Mouse (Mus musculus): ENCODE measurements around the gene Map7d3.
A peak's percentile ranks its signal among the peaks of the same experiment; 100 is the strongest.

Map7d3 gene

DNA sequence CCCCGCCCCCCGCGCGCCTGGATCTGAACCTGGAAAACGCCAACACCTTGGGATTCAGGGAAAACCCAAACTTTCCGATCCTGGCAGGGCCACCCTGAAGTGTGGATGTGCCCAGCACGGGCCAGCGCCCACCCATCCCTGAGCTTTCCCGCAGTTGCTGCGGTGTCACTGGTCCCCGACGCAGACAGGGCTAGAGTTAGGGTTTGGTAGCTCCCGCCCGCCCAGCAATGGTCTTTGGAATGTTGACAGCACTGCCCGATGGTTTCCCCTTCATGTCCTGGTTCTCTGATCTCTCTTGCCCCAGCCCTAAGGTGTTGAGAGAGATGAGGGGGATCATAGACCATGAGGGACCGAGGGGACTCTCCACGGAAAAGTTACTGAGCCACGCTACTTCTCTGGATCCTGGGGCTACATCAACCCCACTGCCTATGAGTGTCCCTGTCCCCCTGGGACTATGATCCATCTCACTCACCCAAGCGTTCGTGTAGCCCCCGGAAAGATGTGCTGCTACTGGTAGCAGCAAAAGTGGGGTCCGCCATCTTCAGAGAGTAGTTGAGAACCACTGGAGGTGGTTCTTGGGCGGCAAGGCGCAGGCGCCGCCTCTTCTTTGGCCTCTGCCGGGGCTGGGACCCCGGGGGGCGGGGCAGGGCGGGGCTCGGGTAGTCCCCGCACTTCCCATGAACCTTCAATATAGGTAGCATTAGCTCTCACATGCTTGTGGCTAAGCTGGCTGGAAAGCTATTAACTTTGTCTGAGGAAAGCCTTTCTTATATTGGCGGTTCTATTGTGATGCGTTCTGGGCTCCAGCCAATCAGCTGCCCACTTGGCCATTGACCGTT, at the start of gene Map7d3:
Gene Map7d3, minus strand, starts transcription at position 562 of the 839 bp plus-strand sequence.
- DNase-seq, result no peak

DNA sequence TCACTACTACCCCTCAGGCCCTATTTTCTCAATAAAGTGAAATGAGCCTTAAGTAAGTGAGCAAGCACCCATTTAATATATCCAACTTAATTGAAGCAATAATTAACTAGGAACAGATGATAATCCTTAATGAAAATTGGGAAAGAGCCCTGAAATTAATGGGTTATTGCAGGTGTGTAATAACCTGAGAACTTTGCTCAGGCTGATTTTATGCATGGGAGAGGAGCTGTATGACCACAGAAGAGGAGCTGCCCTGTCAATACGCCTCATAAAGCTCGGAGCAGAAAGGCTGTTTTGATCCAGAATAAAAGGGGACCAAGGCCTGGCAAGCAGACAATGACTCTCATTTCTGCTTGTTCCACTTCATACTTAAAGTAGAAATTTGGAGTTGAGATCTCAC, 47.7 kb upstream of the Map7d3 start, which contains the start of gene Adgrg4:
Gene Adgrg4, plus strand, starts transcription at position 301 of the 400 bp plus-strand sequence.
- DNase-seq, result no peak

DNA sequence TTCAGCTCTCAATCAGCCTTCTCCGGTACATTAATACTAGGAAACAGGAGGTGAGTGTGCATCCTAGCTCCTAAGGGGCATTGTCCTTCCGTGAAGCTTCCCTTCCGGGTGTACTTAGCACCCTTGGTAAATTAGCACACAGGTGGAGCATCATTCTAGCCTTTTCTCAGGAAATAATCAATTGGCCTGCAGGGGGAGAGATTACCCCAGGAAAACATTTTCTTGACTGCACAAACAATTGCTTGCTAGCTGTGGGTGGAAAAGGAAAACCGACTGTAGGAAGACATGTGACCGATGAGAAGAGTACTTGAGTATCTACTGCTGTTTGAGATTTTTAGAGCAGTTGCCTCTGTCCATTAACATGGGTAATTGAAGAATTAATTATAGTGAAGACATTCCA, 19.1 kb upstream of the Map7d3 start:
- peak in 1 of 2 experiments; percentile 3 for DNase-seq

DNA sequence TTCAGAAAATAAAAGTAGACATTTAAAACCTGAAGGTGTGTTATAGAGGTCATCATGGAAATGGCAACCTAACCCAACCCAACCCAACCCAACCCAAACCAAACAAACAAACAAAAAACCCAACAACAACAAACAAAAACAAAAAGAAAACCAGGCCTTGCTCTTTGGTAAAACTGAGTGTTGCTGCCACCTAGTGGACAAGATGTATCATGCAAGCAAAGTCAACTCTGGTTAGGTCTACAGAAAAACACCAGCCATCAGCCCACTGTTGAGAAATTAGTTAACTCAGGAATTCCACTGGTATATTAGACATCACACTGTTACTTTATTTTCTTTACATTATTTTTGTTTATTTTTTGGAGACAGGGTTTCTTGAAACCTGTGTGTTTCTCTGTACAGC, 17.2 kb upstream of the Map7d3 start:
- peak; percentile 4 to 5 for DNase-seq

DNA sequence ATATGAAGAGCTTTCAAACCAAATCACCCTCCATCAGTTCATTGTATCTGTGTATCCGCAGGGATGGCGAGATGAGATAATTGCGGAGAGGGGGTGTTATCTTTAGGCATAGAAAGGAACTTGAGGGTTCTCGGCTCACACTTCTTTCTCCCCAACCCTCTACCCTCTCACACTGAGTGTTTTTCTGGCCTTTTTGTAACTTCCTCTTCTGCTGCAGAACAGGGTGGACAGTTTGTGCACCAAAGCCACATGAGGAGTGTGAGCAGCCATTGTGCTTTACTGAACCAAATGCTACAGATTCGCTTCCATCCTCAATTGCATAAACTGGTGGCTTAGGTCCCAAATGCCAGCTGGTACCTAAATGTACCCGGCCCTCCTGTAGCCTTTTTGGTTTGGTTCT, 13.7 kb upstream of the Map7d3 start:
- DNase-seq, result no peak

DNA sequence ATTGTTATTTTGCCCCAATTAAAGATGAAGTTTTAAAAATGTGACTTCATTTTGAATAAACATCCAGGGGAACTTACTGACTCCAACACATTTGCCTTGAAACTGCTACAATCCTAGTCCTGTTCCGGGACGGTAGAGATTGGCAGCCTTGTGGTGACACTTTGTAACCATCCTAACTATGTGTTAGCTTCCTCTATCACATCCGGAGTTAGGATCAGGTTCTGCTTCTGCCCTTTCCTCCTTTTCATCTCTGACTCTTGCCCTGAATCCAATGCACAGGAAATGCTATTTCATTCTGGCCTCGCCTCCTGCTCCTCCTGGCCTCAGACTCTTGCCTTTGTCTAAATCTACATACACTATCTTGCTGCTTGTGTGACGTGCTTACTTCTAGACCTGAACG, 5.4 kb upstream of the Map7d3 start:
- no peak for DNase-seq

DNA sequence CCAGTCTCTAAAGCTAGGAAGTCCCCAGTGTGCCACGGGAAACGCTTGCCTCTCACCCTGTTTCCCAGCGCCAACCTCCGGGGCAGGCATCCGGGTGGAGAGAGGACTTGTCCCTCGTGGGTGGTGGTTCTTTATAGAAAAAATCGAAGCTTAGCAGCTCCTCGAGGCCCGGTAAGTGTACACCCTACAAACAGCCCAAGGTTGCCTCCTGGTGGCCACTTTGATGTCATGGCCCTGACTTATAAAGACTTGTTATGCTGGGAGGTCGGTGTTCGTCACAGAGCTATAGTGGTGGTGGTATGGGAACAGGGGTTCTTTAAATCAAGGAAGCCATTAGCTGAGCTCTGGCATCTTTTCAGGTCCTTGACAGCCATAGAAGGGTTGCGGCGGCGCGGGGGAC, 30.9 kb downstream of the Map7d3 start:
- DNase-seq, result peak; percentile 23 to 52

DNA sequence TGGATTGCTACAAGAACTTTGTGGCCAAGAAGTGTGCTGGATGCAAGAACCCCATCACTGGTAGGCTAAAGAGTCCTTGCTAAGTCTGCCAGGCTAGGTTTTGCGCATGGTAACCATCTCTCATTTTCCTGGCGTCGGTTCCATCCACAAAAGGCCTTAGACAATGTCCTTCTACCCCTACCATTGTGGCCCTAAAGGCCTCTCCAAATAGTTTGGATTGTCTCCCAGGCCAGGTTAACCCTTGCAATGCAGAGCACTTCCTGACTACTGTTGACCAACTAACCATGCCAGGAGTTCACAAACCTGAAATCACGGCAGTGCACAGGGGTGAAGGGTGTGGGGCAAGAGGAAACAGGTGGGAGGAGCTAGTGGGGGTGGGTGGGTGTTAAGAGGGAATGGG, 31.5 kb downstream of the Map7d3 start:
- DNase-seq, result no peak

DNA sequence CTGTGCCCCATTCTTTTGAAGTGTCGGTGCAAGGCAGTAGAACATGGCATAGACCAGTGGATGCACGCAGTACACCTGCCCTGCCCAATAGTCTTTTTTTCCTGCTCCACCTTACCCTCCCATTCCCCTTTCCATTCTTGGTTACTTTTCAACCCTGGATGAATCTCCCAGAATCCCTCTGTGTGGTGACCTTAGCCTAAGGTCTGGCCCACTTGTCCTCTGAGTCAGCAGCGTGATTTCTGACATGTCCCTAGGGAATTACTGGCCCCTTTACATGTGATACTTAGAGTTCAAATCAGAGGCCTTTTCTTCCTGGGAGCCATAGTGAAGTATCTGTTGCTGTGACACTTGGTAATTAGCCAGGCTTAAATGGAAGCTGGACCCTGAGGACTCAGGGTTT, 34.6 kb downstream of the Map7d3 start:
- DNase-seq, result peak; percentile 18 to 19

DNA sequence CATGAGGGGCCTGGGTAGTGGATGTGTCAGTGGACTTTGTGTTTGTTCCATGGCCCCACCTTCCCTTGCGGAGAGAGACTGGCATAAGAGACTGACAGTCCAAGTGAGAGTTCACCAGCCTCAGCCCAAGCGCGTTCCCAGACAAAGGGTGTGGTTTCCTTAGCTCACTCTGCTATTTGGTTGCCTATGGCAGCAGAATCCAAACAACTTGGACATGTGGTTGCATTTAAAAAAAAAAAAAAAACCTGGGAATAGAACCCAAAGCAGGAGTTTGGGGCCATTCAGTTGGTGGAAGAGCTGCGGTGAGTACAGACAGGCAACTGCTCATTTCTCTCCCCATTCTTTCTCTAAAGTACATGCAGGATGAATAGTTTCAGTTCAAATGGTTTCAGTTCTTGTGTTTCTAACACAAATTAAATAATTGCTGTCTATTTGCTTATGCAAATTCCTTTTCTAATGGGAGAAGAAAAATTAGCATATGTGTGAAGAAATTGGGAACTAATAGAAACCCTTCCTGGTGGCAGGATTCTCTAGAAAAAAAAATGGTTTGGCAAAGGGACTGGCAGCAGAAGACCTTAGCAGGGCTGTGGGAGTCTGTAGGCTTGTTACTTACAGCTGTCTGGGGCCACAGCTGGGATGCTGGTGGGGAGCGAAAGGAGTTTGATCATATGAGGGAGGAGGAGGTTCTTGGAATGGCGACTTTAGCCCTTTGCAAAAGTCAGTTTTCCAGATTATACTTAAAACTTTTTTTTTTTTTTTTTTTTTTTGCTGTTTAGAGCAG, 35.7 kb downstream of the Map7d3 start:
- peak in 1 of 2 experiments; percentile 42 for DNase-seq

DNA sequence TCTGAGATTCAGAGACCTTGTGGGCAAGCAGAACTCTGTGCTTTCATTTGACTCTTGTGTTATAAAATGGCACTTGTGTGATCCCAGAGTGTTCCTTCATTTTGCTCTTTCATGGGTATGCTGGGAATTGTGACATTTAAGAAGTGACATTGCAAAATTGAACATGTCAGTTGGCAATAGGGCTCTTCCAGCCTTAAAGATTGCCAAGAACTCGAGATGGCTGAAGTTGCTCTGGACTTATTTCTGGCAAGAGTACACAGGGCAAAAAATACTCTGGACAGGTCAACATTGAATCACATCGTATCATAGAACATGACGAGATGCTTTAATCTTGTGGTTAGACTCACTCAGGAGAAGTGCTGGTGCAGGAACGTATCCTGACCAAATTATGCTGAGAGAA, 48.8 kb downstream of the Map7d3 start:
- no peak for DNase-seq

DNA sequence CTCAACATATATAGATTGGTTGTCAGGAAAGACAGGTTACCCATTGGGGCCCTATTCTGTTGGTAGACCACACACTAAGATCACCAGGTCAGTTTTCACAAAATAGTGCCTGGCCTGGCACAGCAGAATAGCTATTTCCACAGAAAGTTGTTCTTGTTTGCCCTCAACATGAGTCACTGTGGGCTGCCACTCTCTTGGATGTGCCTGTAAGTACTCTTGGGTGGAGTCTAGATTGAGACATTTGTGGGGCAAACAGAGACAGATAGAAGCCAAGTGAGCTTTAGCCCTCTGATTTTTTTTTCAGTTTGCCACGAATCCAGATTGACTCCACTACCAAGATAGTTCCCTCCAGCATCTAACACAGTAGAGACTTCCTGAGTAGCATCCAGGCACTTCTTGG, 50.4 kb downstream of the Map7d3 start:
- DNase-seq, result no peak

DNA sequence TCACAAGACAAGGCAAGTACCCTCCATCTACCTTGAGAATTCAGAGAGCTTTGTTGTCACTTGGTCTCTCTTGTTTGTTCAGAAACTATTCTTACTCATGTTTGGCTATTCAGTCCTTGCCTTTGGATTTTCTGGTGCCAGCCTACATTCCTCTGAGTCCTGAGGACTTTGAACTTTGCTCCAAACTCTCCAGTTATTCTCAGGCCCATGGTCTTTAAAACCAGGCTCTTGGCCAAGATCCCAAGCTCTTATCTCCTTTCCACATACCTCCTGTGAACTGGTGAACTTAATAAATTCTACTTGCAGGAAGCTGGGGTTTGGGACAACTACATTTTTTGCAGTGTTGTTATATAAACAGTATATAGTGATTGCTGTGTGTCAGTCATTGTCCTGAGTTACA, 52.3 kb downstream of the Map7d3 start:
- DNase-seq, result peak; percentile 50 to 74

DNA sequence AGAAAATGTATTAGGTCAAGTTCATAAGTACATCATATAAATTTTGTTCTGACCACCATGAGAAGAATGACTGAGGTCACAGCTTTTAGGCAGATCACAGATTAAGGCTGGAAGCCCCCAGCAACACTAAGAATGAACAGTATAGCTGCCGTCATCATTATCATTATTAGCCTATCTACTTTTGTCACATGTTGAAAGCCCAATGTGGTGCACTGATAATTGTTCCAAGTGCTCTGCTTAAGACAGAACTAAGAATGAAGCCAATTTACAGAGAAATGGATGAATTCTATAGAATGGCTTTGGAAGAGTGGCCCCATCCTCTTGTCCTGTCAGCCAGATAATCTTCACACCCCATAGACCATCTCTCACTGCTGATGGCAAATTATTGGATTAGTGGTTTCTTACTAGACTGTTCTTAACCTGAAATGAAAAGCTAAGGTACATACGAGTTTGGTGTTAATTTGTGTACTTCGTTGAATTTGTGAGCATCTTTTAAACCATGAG, 61.8 kb downstream of the Map7d3 start:
- no peak for DNase-seq

DNA sequence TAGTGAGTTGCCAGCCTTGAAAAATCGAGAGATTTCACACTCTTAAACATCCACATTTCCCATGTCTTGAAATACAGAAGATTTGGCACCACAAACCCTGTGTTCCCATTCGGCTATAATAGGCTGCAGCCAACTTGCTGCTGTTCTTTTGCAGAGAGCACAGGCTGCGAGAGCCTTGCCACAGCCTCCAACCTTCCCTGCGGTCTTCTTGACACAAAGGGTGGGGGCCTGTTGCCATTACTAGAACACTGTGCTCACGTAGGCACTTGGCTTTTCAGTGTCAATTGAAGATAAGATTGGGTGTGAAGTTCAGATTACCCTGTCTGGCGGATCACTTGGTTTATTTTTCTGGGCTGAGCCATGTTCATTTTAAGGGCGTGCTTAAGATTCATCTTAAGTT, 65.8 kb downstream of the Map7d3 start:
- no peak for DNase-seq

DNA sequence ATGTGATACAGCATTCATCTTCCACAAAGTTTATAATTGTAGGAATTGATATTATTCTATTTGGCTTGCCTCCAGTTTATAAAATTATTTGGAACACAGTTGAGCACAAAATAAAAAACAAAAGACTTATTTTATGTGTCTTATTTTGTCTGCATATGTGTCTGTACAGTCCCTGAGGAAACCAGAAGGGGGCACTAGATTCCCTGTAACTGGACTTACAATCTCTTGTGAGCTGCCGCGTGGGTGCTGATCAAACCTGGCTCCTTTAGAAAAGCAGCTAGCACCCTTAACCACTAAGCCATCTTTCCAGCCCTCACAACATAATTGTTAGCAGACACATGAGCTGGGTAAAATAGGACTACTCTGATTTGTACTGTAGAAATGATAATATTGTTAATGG, 66.5 kb downstream of the Map7d3 start:
- DNase-seq, result peak; percentile 24 to 49

DNA sequence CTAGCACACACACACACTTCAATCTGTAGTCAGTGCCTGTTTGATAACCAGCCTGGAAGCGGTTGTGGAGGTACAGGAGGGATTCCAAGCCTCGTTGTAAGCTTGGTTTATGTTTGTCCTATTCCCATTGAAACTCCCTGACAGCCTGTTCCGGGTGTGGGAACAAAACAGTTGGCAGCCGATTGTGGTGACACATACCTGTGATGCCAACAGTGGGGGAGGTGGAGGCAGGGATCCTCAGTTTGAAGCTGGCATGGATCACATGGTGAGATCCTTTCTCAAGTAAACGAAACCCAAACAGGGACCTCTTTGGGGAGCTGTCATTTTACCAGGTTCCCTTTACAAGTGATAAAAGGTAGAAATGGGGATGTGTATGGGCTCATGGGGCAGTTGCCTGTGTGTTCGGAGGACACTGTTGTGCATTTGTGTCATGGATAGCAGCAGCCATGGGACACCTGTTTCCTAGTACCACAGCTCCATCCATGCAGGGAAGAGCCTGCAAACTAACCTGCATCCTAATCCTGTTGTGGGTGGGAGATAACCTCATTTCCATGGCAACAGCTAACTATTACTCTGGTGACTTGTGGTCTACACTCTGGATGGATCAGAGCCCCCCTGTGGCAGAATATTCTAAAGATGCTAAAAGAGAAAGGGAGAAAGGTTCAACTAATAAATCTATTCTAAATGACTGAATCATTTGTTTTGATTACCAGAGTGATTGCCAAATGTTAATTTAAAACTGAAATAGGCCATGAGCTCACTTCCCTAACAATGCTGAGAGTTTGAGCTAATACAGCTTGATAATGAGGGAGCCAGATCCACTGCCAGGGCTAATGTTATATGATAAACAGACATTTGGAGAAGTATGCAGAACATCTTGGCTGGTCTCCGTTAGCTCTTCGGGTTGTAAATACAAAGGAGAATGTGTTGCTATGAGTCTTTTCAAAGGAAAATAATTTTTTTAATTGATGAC, 68.5 kb downstream of the Map7d3 start:
- no peak for DNase-seq

DNA sequence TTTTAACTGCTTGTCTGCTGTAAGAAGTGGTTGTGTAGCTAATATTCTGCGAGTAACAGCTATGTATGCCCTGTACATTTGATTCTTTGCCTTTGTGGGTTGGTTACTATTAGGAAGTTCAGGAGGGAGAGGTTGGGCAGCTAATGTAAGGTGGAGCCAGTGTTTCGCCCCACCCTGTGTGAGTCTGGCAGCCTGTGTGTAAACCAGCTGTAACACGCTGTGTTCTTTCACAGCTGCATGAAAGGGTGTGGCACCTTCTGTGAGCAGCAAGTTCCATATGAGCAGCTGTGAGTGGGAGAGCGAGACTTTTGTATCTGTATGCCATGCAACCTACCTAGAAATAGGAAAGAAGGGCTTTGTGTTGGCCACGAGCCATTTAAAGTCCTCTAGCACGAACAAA, 70.0 kb downstream of the Map7d3 start:
- DNase-seq, result no peak

DNA sequence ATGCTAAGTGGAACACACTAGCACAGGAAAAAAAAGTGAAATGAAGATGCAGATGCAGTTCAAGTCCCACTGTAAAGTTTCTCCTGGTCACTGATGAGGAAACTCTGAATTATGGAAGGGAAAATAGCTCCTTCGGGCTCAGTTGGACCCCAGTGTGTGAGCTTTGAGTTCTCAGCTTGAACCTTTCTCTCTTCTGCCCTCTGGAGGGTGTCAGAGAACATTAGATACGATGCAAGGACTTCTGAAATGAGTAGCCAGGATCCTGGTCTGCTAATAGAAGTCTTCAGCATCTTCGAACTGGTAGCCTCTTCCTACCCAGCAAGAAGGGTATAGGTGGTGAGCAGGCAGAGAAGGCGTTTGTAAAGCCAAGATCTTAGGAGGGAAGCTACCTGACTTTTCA, 70.6 kb downstream of the Map7d3 start:
- no peak for DNase-seq
